Mouse (Mus musculus) CH12.LX (cell line): Measurements from ENCODE around the gene A930033H14Rik. TPM values are rescaled to one million over a fixed set of nuclear protein-coding genes. Genes with fewer than 3 reads are reported as not detected.

Experiments
- DNase-seq: peaks from one replicate; pipeline ENCODE4 v3.0.0-alpha.2; 2013; ENCODE audit errors: extremely low read depth
- H3K27ac ChIP-seq: 2 replicates; pipeline ENCODE4 v1.5.1; 2012; ENCODE audit warnings: low read depth, mild to moderate bottlenecking, control low read depth, moderate library complexity; ENCODE audit not compliant: insufficient read depth
- H3K27me3 ChIP-seq: replicated peaks from 2 replicates; pipeline ENCODE3; 2012; ENCODE audit warnings: inconsistent platforms
- H3K36me3 ChIP-seq, 2 experiments: replicated peaks in 1 of 2; 2 replicates each; pipeline versions ENCODE3 to v1.6.1; 2012; ENCODE audit warnings: inconsistent platforms in 1 of 2, low read length in 1 of 2, mild to moderate bottlenecking in 1 of 2, mixed read lengths in 1 of 2, moderate library complexity in 1 of 2; ENCODE audit not compliant: control insufficient read depth in 1 of 2, insufficient read depth in 1 of 2
- H3K4me1 ChIP-seq, 2 experiments: 2 replicates each; pipeline ENCODE4 v1.6.1; 2012; ENCODE audit warnings: inconsistent platforms in 1 of 2, moderate library complexity in 1 of 2; ENCODE audit not compliant: insufficient read depth in 2 of 2, control insufficient read depth in 1 of 2
- H3K4me2 ChIP-seq: 2 replicates; pipeline ENCODE4 v1.6.1; 2012; ENCODE audit warnings: low read depth, mild to moderate bottlenecking, control low read depth; ENCODE audit not compliant: poor library complexity, insufficient read depth, severe bottlenecking
- H3K4me3 ChIP-seq, 3 experiments: fragments of 150-350 bp in 1 of 3; sonication (generic) in 1 of 3; replicated peaks in 1 of 3; 2 replicates each; pipeline versions ENCODE3 to v1.5.1; 2011 to 2012; ENCODE audit warnings: low read depth in 2 of 3, low read length in 2 of 3, mild to moderate bottlenecking in 2 of 3, moderate library complexity in 2 of 3, control low read depth in 1 of 3, improper control_type of control experiment in 1 of 3, inconsistent platforms in 1 of 3, mixed read lengths in 1 of 3; ENCODE audit not compliant: poor library complexity in 1 of 3
- H3K79me2 ChIP-seq: replicated peaks from 2 replicates; pipeline ENCODE4 v1.6.1; 2012; ENCODE audit warnings: mild to moderate bottlenecking, moderate library complexity; ENCODE audit not compliant: control insufficient read depth, poor library complexity, insufficient read depth, severe bottlenecking; ENCODE audit errors: extremely low read depth
- H3K9ac ChIP-seq: 2 replicates; pipeline ENCODE4 v1.6.1; 2012; ENCODE audit warnings: low read depth, mild to moderate bottlenecking, control low read depth, moderate library complexity; ENCODE audit not compliant: insufficient read depth
- H3K9me3 ChIP-seq: replicated peaks from 2 replicates; pipeline ENCODE3; 2012; ENCODE audit warnings: low read length, inconsistent platforms, mixed read lengths
- CHD2 ChIP-seq: IDR thresholded peaks from 2 replicates; pipeline ENCODE4 v1.6.1; 2011; ENCODE audit warnings: low read length, improper control_type of control experiment
- E2F4 ChIP-seq: IDR thresholded peaks from 2 replicates; pipeline ENCODE4 v1.6.1; 2011; ENCODE audit warnings: low read depth, low read length, improper control_type of control experiment; ENCODE audit not compliant: insufficient replicate concordance
- JUND ChIP-seq: conservative IDR thresholded peaks from 2 replicates; pipeline ENCODE4 v1.6.1; 2011; ENCODE audit warnings: low read depth, low read length, improper control_type of control experiment
- MAX ChIP-seq: IDR thresholded peaks from 2 replicates; pipeline ENCODE4 v1.6.1; 2011; ENCODE audit warnings: low read length, improper control_type of control experiment
- NRF1 ChIP-seq: IDR thresholded peaks from 2 replicates; pipeline ENCODE4 v1.6.1; 2014; ENCODE audit warnings: low read depth, mild to moderate bottlenecking, inconsistent platforms, low read length, improper control_type of control experiment, moderate library complexity
- POLR2A ChIP-seq: IDR thresholded peaks from 2 replicates; pipeline ENCODE4 v1.6.1; 2011; ENCODE audit warnings: low read depth, mild to moderate bottlenecking, improper control_type of control experiment, low read length
- POLR2AphosphoS2 ChIP-seq: IDR thresholded peaks from 2 replicates; pipeline ENCODE4 v1.6.1; 2011; ENCODE audit warnings: low read depth, low read length, improper control_type of control experiment
- SIN3A ChIP-seq: IDR thresholded peaks from 2 replicates; pipeline ENCODE4 v1.6.1; 2012; ENCODE audit warnings: low read length, improper control_type of control experiment, inconsistent platforms
- TBP ChIP-seq: conservative IDR thresholded peaks from 2 replicates; pipeline ENCODE4 v1.6.1; 2011; ENCODE audit warnings: low read depth, low read length, improper control_type of control experiment
- TCF12 ChIP-seq: IDR thresholded peaks from 2 replicates; pipeline ENCODE4 v1.6.1; 2014; ENCODE audit warnings: low read depth, mild to moderate bottlenecking, inconsistent platforms, low read length, improper control_type of control experiment
- UBTF ChIP-seq: IDR thresholded peaks from 2 replicates; pipeline ENCODE4 v1.6.1; 2012; ENCODE audit warnings: low read depth, mild to moderate bottlenecking, inconsistent platforms, low read length, improper control_type of control experiment, moderate library complexity
- USF1 ChIP-seq: IDR thresholded peaks from 2 replicates; pipeline ENCODE4 v1.6.1; 2014; ENCODE audit warnings: low read depth, mild to moderate bottlenecking, inconsistent platforms, low read length, improper control_type of control experiment
- dilution Hi-C: fragments of 300-500 bp; cut with MboI; formaldehyde crosslinking; loops from 2 replicates; pipeline ENCODE4 v1.14.3; 2020; ENCODE audit warnings: low sequenced_read_pairs; ENCODE audit not compliant: extremely low pct_unique_long_range_greater_than_20kb, extremely low pct_ligation_motif_present
- in situ Hi-C: fragments of 300-500 bp; cut with MboI; formaldehyde crosslinking; loops from 3 replicates; pipeline ENCODE4 v1.14.3; 2019; ENCODE audit warnings: low sequenced_read_pairs, low pct_ligation_motif_present, low pct_unique_long_range_greater_than_20kb, mixed read lengths
- polyA plus RNA-seq: library from polyadenylated mRNA; unstranded; fragments of >175 nt; gene quantifications from 2 replicates; pipeline ENCODE4 v1.2.1, GENCODE M21; 2012; ENCODE audit warnings: low read depth; ENCODE audit not compliant: insufficient read length
- total RNA-seq, 2 experiments: library from RNA; depleted of rRNA; stranded (reverse); fragments of 300-350 nt in 1 of 2; fragments of >200 nt in 1 of 2; gene quantifications; 2 replicates each; pipeline ENCODE4 v1.2.3; 2012 to 2014

Gene A930033H14Rik
- total and polyA plus RNA-seq, 3 experiments = 0.13 to 0.85 (median 0.46) TPM

GRCm38 (mm10) chr10:69160877-69161276 is 52.0 kb downstream of the A930033H14Rik start:
- dilution Hi-C loops = no loop called here
- Histone ChIP-seq H3K4me3 (no peak overlapping the region), H3K9ac (no peak overlapping the region), H3K4me2 (no peak overlapping the region), H3K9me3 (no peaks in the 10 kb centered on the region), H3K79me2 (no peaks in the 10 kb centered on the region), H3K27me3 (no peaks in the 10 kb centered on the region), H3K27ac (no peak overlapping the region), H3K36me3 (no peaks in the 10 kb centered on the region)
- no peak for DNase-seq
- TF ChIP-seq TCF12 (no peak), POLR2AphosphoS2 (no peak), SIN3A (no peak), MAX (no peak), E2F4 (no peak), CHD2 (no peak), POLR2A (no peak), UBTF (no peak), NRF1 (no peak), TBP (no peak), USF1 (no peak), JUND (no peak)
- TF ChIP-seq, all 38 proteins: peak for 0
- no peaks in the 10 kb centered on the region for H3K4me1 ChIP-seq
- in situ Hi-C loops = no loop called here

Other genes starting within 250 kb of the A930033H14Rik start
- 12.2 and 13.3 TPM in 2 replicates for gene Rhobtb1, start 61.7 kb downstream of the A930033H14Rik start, total RNA-seq (2012; rRNA removed)
- 2.7 and 3.4 TPM in 2 replicates for gene Rhobtb1, start 61.7 kb downstream of the A930033H14Rik start, total RNA-seq (2014; rRNA removed)
- 3.1 and 3.7 TPM in 2 replicates for gene Rhobtb1, start 61.7 kb downstream of the A930033H14Rik start, polyA plus RNA-seq
- 244 and 294 TPM in 2 replicates for gene Cdk1, start 139.8 kb upstream of the A930033H14Rik start, total RNA-seq (2012; rRNA removed)
- 768 and 838 TPM in 2 replicates for gene Cdk1, start 139.8 kb upstream of the A930033H14Rik start, total RNA-seq (2014; rRNA removed)
- 203 and 221 TPM in 2 replicates for gene Cdk1, start 139.8 kb upstream of the A930033H14Rik start, polyA plus RNA-seq
- gene Ank3, start 185.7 kb upstream of the A930033H14Rik start, total RNA-seq (2012; rRNA removed) = 3.9 and 4.7 TPM in 2 replicates
- 4.5 and 6.2 TPM in 2 replicates for gene Ank3, start 185.7 kb upstream of the A930033H14Rik start, total RNA-seq (2014; rRNA removed)
- gene Ank3, start 185.7 kb upstream of the A930033H14Rik start, polyA plus RNA-seq = 6.9 and 8.3 TPM in 2 replicates